Mouse (Mus musculus): ENCODE results near the gene Gm9195.

DNA sequence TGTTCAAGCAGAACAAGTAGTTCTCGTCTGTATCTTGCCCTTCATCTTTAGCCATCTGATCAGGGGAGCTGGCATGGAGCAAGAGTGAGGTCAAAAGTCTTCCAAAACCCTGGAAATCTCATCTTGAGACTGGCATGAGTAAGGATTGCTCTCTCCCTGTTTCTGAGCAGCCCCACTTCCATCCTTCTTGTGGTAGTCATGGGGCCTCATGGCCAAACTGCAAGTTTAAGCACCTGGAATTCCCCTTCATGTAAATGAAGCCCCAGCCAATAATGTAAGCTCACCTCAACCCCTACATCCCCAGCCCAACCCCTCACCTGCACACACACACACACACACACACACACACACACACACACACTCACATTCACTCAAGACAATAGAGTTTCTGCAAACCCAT lies 30.0 kb downstream of the Gm9195 start:
- TF ChIP-seq CTCF (IDR thresholded peaks at IDR 0.05; ENCODE audit: insufficient read depth, low read depth, low read length) (no peak), POLR2A (IDR thresholded peaks at IDR 0.05; ENCODE audit: insufficient read depth, low read depth, low read length) (no peak)
